Mouse (Mus musculus) gastrocnemius, adult 18-20 months (tissue): ENCODE data around the gene Olfr464. TPM values are rescaled to one million over a fixed set of nuclear protein-coding genes. Genes with fewer than 3 reads are reported as not detected.

Source experiments
- DNase-seq: peaks from one replicate; pipeline ENCODE4 v3.0.0; 2021; ENCODE audit warnings: low spot score
- long read RNA-seq, 2 experiments: library from polyadenylated mRNA; stranded (forward); transcript quantifications; one replicate each; pipeline ENCODE4 v2.0.0; 2021
- total RNA-seq, 2 experiments: library from RNA; stranded (reverse); gene quantifications; 2 replicates each; pipeline ENCODE4 v1.2.3; 2021

Gene Olfr464
- total RNA-seq, result not detected
- long read RNA-seq, experiment 1, result 0 reads
- long read RNA-seq, experiment 2, result 0 reads

DNA sequence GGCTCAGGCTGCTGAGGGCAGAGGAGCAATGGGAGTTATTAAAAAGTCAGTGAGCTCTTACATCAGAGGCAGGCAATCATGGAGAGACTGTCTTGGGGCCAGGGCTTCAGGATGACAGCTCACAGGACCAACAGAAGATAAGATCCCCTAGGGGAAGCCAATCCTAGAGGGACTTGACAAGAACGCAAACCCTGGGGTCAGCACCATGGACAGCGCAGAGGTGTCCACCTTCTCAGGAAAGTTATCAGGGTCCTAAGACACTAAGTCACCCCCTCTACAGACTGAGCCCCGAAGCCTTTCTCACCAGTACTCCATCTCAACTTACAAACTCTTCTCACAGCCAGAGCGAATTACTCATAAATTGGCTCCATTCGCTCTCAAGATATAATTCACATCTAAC is at the start of gene Olfr464:
Olfr464 (minus strand) TSS at position 2 of the 400 bp plus-strand sequence.
- DNase-seq, result no peak

DNA sequence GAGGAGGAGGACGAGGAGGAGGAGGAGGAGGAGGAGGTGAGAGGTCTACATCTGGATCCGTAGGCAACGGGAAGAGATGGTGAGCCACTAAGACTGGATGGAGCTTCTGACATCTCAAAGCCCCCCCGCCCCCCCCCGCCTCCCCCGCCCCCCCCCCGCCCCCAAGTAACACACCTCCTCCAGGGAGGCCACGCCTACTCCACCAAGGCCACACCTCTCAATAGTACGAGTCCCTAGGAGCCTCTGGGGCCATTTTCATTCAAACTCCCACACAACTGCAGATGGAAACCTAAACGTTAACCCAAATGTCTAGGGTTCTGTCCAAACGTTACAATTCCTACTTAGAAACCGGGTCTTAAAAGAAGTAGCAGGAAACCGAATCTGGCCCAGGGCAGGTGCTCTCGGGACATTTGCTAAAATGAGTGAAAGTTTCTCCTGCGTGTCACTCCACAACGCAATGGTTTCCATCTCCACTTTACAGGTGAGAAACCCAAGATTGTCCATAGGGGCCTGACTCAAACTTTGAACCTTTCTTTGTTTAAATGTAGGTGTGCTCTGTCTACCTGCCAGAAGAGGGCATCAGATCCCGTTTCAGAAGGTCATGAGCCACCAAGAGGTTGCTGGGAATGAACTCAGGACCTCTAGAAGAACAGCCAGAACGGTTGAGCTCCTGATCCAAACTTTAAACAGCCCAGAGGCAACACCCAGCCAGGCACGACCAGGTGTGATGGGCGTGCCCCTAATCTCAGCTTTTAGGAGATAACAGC is 47.8 kb upstream of the Olfr464 start:
- no peak for DNase-seq

- peak; percentile 87 for DNase-seq
Measured at GRCm38 (mm10) chr11:87967692-87968289, 47.0 kb upstream of the Olfr464 start.

DNA sequence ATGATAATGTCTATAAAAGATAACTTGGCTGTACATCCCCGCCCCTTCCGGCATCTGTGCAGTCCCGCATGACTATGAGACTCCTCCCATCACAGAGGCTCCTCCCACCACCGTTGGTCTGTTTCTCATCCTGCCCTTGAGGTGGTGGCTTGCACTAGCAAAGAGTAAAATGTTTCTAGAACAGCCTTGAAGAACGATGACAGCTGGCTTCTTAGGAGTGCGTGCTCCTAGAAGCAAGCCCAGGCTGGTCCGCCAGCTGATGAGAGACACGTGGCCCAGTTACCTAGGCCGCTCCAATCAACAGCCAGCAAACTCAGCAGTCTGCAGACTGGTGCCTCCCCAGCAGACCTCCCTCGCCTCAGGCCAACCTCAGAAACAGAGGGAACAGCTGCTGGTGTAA is 45.4 kb upstream of the Olfr464 start:
- peak; percentile 24 for DNase-seq

- no peak for DNase-seq
Measured at GRCm38 (mm10) chr11:87965293-87965692, 44.5 kb upstream of the Olfr464 start.

- no peak for DNase-seq
Measured at GRCm38 (mm10) chr11:87957066-87957465, 36.3 kb upstream of the Olfr464 start.

GRCm38 (mm10) chr11:87955144-87955543 is 34.4 kb upstream of the Olfr464 start:
- no peak for DNase-seq

DNA sequence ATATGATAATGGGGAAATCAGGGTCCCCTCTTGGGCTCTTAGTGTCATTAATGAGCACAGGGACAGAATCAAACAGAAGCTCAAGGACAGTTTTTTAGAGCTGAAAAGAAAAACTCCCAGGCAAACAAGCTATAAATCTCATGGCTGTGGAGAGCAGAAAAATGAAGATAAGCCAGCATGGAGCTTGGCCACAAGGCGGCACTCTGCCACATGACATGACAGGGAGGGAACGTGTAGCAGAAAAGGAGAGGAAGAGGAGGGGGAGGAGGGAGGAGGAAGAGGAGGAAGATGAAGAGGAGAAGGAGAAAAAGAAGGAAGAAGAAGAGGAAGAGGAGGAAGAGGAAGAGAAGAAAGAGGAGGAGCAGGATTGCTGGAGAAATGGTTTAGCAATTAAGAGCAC is 29.2 kb upstream of the Olfr464 start:
- no peak for DNase-seq

DNA sequence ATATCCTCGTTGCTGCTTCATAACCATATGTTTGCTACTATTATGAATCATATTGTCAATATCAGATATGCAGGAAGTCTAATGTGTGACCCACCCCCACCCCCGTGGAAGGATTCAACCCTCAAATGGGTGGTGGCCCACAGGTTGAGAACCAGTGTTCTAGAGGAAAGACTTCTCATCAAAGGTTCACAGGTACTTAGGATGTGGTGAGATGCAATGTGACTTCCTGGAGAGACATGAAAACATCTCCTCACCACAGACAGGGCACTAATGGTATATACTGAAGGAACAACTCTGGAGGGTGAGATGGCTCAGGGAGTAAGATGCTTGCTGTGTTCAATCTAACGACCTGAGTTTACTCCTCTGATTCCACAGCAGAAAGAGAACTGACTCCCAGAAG is 14.7 kb upstream of the Olfr464 start:
- DNase-seq, result no peak

- no peak for DNase-seq
Measured at GRCm38 (mm10) chr11:87933731-87934130, 13.0 kb upstream of the Olfr464 start.

- no peak for DNase-seq
Measured at GRCm38 (mm10) chr11:87930348-87930747, 9.6 kb upstream of the Olfr464 start.

DNA sequence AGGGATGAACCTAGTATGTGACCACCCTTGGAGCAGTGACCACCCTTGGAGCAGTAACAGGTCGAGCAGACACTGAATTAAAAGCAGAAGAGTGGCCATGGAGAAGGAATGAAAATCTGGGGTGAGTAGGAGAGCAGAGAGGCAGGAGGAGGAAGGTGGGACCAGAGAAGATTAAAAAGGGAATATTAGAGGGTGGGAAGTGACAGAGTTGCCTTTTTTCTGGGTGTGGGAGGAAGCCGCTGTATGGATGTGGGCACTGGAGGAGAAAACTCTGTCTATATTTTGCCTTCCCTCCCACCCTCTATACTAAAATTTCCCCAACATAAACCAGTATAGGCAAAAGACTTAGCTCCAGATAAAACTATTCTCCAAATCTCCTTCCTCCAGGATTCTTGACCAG is 466 bp downstream of the Olfr464 start:
- no peak for DNase-seq

- DNase-seq, result no peak
Measured at GRCm38 (mm10) chr11:87916005-87916404, 4.8 kb downstream of the Olfr464 start.

DNA sequence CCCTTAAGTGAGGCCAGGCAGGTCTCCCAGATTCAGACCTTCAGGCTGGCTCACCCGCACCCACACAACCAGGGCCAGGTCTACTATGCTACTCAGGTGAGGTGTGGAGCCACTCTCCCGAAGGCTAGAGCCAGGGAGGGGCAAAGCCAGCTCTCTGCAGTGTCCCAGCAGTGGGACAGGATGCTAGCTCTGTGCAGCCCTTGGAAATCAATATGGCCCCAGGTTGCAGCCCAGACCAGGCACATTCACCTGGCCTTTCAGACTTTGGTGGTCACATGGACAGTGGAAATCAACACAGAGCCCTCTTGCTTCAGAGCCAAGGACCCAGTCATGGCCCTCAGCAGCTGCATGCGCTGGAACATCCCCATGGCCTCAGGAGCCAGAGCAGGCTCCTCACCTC is 16.4 kb downstream of the Olfr464 start:
- DNase-seq, result no peak

- no peak for DNase-seq
Measured at GRCm38 (mm10) chr11:87897287-87897686, 23.5 kb downstream of the Olfr464 start, which contains the start of gene Olfr463. Olfr463 (minus strand) TSS chr11:87897387.

- no peak for DNase-seq
Measured at GRCm38 (mm10) chr11:87892168-87892567, 28.6 kb downstream of the Olfr464 start, which contains the start of gene Olfr462. Olfr462 (minus strand) TSS chr11:87892268.

- no peak for DNase-seq
Measured at GRCm38 (mm10) chr11:87884856-87885255, 35.9 kb downstream of the Olfr464 start.

- DNase-seq, result no peak
Measured at GRCm38 (mm10) chr11:87883493-87883892, 37.3 kb downstream of the Olfr464 start.

- no peak for DNase-seq
Measured at GRCm38 (mm10) chr11:87881714-87882113, 39.1 kb downstream of the Olfr464 start.

- no peak for DNase-seq
Measured at GRCm38 (mm10) chr11:87879826-87880225, 40.9 kb downstream of the Olfr464 start.

GRCm38 (mm10) chr11:87875436-87875835 is 45.3 kb downstream of the Olfr464 start, which contains the start of gene Epx:
Epx (minus strand) TSS chr11:87875536.
- no peak for DNase-seq

DNA sequence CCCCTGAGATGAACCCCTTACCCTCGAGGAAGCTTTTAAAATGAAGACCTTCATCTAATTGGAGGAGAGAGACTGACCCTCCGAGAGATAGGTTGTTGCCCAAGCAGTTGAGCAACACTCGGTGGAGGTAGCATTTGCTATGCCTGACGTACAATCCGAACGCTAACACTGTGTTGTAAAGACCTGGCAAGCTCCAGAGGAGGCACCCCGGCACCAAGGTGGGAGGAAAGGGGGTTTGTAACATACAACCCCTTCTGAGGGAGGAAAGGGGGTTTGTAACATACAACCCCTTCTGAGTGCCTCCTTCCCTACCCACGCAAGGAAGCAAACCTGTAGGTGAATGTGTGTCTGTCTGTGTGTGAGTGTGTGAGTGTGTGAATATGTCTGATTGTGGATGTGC is 49.0 kb downstream of the Olfr464 start:
- DNase-seq, result no peak

DNA sequence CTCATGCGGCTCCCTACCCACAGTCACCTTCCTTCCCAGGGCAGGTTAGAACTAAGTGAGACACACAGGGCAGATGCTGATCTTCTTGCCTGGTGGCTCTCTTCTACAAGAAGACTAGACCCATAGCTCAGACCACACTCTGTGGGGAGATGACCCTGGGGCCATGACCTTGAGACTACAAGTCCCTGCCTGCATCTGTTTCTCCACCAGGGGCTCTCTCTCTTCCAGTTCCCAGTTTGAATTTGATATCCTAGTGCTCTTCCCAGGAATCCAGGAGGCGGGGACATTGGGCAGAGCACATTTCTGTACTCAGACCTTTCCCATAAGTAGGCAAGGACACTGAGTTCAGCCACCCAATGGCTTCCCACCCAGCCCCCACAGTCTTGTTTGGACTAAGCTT is 50.7 kb downstream of the Olfr464 start:
- DNase-seq, result no peak
